Mouse (Mus musculus): ENCODE measurements around the gene Il17ra.

- TF ChIP-seq POLR2A (IDR thresholded peaks at IDR 0.05; ENCODE audit: extremely low read depth, insufficient read depth, low read length): no peak
- TF ChIP-seq CTCF (IDR thresholded peaks at IDR 0.05; ENCODE audit: low read depth, low read length): no peak
Observed at GRCm38 (mm10) chr6:120511212-120511611, 48.2 kb downstream of the Il17ra start.
